ENCODE assay signal across 9 mouse cellular contexts in the genomic region with DNA sequence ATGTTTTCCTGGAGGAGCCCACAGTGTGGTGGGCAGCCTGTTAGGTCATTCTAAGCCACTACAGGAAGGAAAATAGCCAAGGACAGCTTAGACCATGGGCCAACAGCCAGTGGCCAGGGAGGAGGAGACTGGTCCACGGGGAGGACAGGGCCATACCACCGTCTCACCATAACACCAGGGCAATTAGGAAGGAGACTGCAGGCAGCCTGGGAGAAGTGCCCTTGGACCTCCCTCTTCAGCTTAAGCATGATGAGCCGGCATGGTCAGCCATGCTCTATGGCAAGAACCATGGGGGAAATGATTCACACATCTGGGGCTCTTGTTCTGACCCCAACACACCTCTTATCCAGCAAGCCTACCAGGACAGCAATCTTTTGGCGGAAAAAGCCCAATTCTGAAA. TPM values are rescaled to one million over a fixed set of nuclear protein-coding genes. Genes with fewer than 3 reads are reported as not detected.
DNase-seq lines count a peak whose midpoint lies in the region; ATAC-seq and TF ChIP-seq lines count a peak whose summit lies in the region.
"Had no signal": no experiment of that assay in that cellular context is flagged by ENCODE, and none has a peak within 500 bp of the region (broad histone marks: within the 10 kb centered on the region; RNA-seq: fewer than 3 reads in every experiment).

No protein-coding gene starts in this region.

- no peaks in the 10 kb centered on the region for H3K9me3 ChIP-seq in kidney, embryonic 16.5 days (ENCODE audit: low read length)
- H3K9me3 ChIP-seq in hindbrain, embryonic 13.5 days = no peaks in the 10 kb centered on the region
- H3K9me3 ChIP-seq in midbrain, embryonic 15.5 days = no peaks in the 10 kb centered on the region

- H3K9ac ChIP-seq in kidney, embryonic 16.5 days (replicated peaks; ENCODE audit: low read length) = no peak overlapping the region; the same call in 1 of the 2 replicates
- peak overlapping the region; percentile 95 for H3K9ac ChIP-seq in hindbrain, embryonic 13.5 days
- peak overlapping the region; percentile 88 for H3K9ac ChIP-seq in midbrain, embryonic 15.5 days

- peak overlapping the region; percentile 89 for H3K4me3 ChIP-seq in kidney, embryonic 16.5 days (ENCODE audit: low read length)
- H3K4me3 ChIP-seq in kidney, adult 2 months (ENCODE audit: insufficient read depth, low read depth, low read length) = no peak overlapping the region
- H3K4me3 ChIP-seq in hindbrain, embryonic 13.5 days = peak overlapping the region; percentile 95
- peak overlapping the region; percentile 91 for H3K4me3 ChIP-seq in midbrain, embryonic 15.5 days

- H3K27ac ChIP-seq in kidney, embryonic 16.5 days (ENCODE audit: low read length) = no peak overlapping the region
- no peak overlapping the region for H3K27ac ChIP-seq in kidney, adult 2 months (ENCODE audit: insufficient read depth, low read depth, low read length)
- H3K27ac ChIP-seq in hindbrain, embryonic 13.5 days = peak overlapping the region; percentile 73
- no peak overlapping the region for H3K27ac ChIP-seq in midbrain, embryonic 15.5 days

- H3K36me3 ChIP-seq in kidney, embryonic 16.5 days (ENCODE audit: insufficient read depth, low read length) = 0 out of 2 replicates have a peak, but pooled peaks cover 6% of the 10 kb centered on the region
- H3K36me3 ChIP-seq in kidney, adult 2 months (ENCODE audit: control insufficient read depth, insufficient read depth, low read length) = no peaks in the 10 kb centered on the region
- H3K36me3 ChIP-seq in hindbrain, embryonic 13.5 days = peaks cover 14% of the 10 kb centered on the region; the same call in 1 of the 2 replicates
- peaks cover 6% of the 10 kb centered on the region; the same call in 1 of the 2 replicates for H3K36me3 ChIP-seq in midbrain, embryonic 15.5 days (replicated peaks)

- peaks cover 10% of the 10 kb centered on the region; the same call in 1 of the 2 replicates for H3K27me3 ChIP-seq in kidney, embryonic 16.5 days (ENCODE audit: insufficient read depth, low read length)
- no peaks in the 10 kb centered on the region for H3K27me3 ChIP-seq in kidney, adult 2 months (replicated peaks; ENCODE audit: control insufficient read depth, insufficient read depth, low read length)
- peaks cover 7% of the 10 kb centered on the region; the same call in 1 of the 2 replicates for H3K27me3 ChIP-seq in hindbrain, embryonic 13.5 days
- H3K27me3 ChIP-seq in midbrain, embryonic 15.5 days (replicated peaks) = no peaks in the 10 kb centered on the region

- H3K4me2 ChIP-seq in kidney, embryonic 16.5 days (replicated peaks; ENCODE audit: low read depth, low read length) = peak overlapping the region; percentile 92
- H3K4me2 ChIP-seq in hindbrain, embryonic 13.5 days = peak overlapping the region; percentile 79
- peak overlapping the region; percentile 68 for H3K4me2 ChIP-seq in midbrain, embryonic 15.5 days

- no peak for ATAC-seq in kidney, embryonic 16.5 days (ENCODE audit: low FRiP score, low TSS enrichment)
- no peak for ATAC-seq in hindbrain, embryonic 13.5 days (ENCODE audit: low FRiP score)
- no peak for ATAC-seq in midbrain, embryonic 15.5 days (replicated peaks)

- TF ChIP-seq POLR2A in kidney, adult 2 months (IDR thresholded peaks at IDR 0.05; ENCODE audit: low read depth, low read length) = no peak

- DNase-seq in kidney, adult 2 months = no peak
- DNase-seq in cerebellum, adult 9-11 months = peak; percentile 90
- no peak for DNase-seq in right cerebral cortex, postnatal 25 days
- DNase-seq in right cerebral cortex, postnatal 36 days (ENCODE audit: low spot score in 2 of 2) = no peak
- DNase-seq in kidney, adult 9 months = no peak

- TF ChIP-seq CTCF in kidney, adult 2 months (conservative IDR thresholded peaks at IDR 0.05; ENCODE audit: insufficient read depth, insufficient read length, low read depth, low read length) = no peak

- H3K4me1 ChIP-seq in kidney, embryonic 16.5 days (ENCODE audit: insufficient read depth, low read length) = peaks cover 31% of the 10 kb centered on the region
- peaks cover 5% of the 10 kb centered on the region; the same call in 1 of the 2 replicates for H3K4me1 ChIP-seq in kidney, adult 2 months (ENCODE audit: control insufficient read depth, insufficient read depth, low read length)
- peaks cover 45% of the 10 kb centered on the region for H3K4me1 ChIP-seq in hindbrain, embryonic 13.5 days (replicated peaks)
- H3K4me1 ChIP-seq in midbrain, embryonic 15.5 days = peaks cover 29% of the 10 kb centered on the region

- WGBS in kidney, embryonic 16.5 days = 28% methylated on average over 4 of the region's 4 CpGs
- WGBS in kidney, adult 2 months = 63% methylated on average over 4 of the region's 4 CpGs
- 31% methylated on average over 4 of the region's 4 CpGs for WGBS in hindbrain, embryonic 13.5 days
- WGBS in midbrain, embryonic 15.5 days = 21% methylated on average over 4 of the region's 4 CpGs

RNA-seq across cellular contexts. Expression of a gene that starts 1.8 kb away (rescaled TPM):
- polyA plus RNA-seq in kidney, embryonic 16.5 days (2015; fragmentation: Nextera tagmentation; extraction: Ambion mirVana) = 2.0 and 2.3 TPM in 2 replicates
- polyA plus RNA-seq in kidney, adult 2 months (2012; rRNA removed) = 14.7 and 16.2 TPM in 2 replicates
- 12.9 and 13.5 TPM in 2 replicates for polyA plus RNA-seq in hindbrain, embryonic 13.5 days (2015; fragmentation: Nextera tagmentation; extraction: Ambion mirVana)
- polyA plus RNA-seq in midbrain, embryonic 15.5 days (2015; fragmentation: Nextera tagmentation; extraction: Ambion mirVana) = 12.0 and 13.3 TPM in 2 replicates

RNA-seq across cellular contexts. Expression of a gene that starts 51.7 kb away (rescaled TPM):
- polyA plus RNA-seq in kidney, embryonic 16.5 days (2015; fragmentation: Nextera tagmentation; extraction: Ambion mirVana) = 0.05 TPM in 1 of 2 replicates, not detected in the other
- 0.20 and 0.31 TPM in 2 replicates for polyA plus RNA-seq in kidney, adult 2 months (2012; rRNA removed)
- polyA plus RNA-seq in hindbrain, embryonic 13.5 days (2015; fragmentation: Nextera tagmentation; extraction: Ambion mirVana) = 0.13 and 0.16 TPM in 2 replicates
- polyA plus RNA-seq in midbrain, embryonic 15.5 days (2015; fragmentation: Nextera tagmentation; extraction: Ambion mirVana) = 0.08 and 0.13 TPM in 2 replicates
- polyA plus RNA-seq: heart, postnatal 0 days had no signal

RNA-seq across cellular contexts. Expression of a gene that starts 53.7 kb away (rescaled TPM):
- 0.15 TPM in 1 of 2 replicates, not detected in the other for polyA plus RNA-seq in kidney, embryonic 16.5 days (2015; fragmentation: Nextera tagmentation; extraction: Ambion mirVana)
- polyA plus RNA-seq in kidney, adult 2 months (2012; rRNA removed) = 0.28 and 0.35 TPM in 2 replicates
- 0.13 TPM in 1 of 2 replicates, not detected in the other for polyA plus RNA-seq in hindbrain, embryonic 13.5 days (2015; fragmentation: Nextera tagmentation; extraction: Ambion mirVana)
- polyA plus RNA-seq in midbrain, embryonic 15.5 days (2015; fragmentation: Nextera tagmentation; extraction: Ambion mirVana) = 0.30 and 0.32 TPM in 2 replicates
- polyA plus RNA-seq: heart, postnatal 0 days had no signal

RNA-seq across cellular contexts. Expression of a gene that starts 59.1 kb away (rescaled TPM):
- 0.60 TPM in 2 replicates for polyA plus RNA-seq in kidney, embryonic 16.5 days (2015; fragmentation: Nextera tagmentation; extraction: Ambion mirVana)
- 0.69 and 2.0 TPM in 2 replicates for polyA plus RNA-seq in kidney, adult 2 months (2012; rRNA removed)
- polyA plus RNA-seq in hindbrain, embryonic 13.5 days (2015; fragmentation: Nextera tagmentation; extraction: Ambion mirVana) = 0.05 and 0.14 TPM in 2 replicates
- not detected in 2 replicates for polyA plus RNA-seq in midbrain, embryonic 15.5 days (2015; fragmentation: Nextera tagmentation; extraction: Ambion mirVana)
